Mouse (Mus musculus) thymus, postnatal 10 days (tissue): ENCODE measurements around the gene Il1r2.

ENCODE experiments used
- DNase-seq, 2 experiments: peaks; one replicate each; pipeline ENCODE4 v3.0.0; 2021; ENCODE audit warnings: low spot score in 2 of 2

Gene Il1r2

DNA sequence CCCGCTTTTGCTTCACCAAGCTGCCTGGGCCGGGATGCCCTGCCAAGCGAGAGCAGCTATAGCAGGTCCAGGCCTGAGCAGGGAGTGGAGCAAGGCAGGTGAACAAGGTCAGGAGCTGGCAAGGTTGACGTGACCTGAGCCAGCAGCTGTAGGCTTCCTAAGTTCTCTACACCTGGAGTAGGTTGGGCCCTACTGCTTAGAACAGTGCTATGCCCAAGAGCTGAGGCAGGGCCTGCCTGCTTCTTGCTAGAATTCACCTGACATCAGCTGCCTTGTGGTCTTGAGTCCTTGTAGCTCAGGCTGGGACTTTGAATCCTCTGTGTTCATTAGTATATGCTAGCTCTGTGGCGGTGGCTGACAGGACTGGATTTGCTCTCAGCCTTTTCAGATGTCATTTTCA, at the start of gene Il1r2:
Il1r2 (plus strand) TSS at position 301 of the 400 bp plus-strand sequence.
- no peak for DNase-seq

DNA sequence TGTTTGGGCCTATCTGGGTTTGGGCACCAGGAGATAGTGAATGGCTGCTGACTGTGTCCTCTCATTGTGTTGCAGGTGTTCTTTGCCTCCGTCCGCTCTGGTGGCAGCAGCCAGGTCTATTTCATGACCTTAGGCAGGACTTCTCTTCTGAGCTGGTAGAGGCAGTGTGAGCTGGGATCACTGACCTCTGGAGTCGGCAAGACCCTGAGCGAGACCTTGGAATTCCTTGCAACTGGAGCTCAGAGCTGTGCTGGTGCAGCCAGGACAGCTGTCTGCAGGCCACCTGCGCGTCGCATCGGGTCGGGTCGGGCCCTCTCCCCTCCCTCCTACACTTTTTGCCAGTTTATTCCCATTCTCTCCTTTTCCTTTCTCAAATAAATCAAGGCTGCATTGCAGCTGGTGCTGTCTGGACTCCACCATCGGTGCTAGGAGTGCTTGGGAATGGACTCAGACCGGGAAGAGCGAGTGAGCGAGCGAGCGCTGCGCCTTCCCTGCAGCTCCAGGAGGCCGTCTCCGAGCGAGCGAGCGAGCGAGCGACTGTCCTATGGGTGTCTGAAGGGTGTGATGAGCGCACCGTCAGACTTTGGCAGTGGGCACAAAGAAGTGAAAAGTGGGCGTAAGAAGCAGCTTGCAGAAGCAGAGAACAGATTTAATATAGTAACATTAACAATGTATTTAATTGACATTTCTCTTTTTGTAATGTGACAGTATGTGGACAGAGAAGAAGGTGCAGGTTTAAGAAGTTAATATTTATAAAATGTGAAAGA, 49.1 kb upstream of the Il1r2 start:
- DNase-seq: no peak

DNA sequence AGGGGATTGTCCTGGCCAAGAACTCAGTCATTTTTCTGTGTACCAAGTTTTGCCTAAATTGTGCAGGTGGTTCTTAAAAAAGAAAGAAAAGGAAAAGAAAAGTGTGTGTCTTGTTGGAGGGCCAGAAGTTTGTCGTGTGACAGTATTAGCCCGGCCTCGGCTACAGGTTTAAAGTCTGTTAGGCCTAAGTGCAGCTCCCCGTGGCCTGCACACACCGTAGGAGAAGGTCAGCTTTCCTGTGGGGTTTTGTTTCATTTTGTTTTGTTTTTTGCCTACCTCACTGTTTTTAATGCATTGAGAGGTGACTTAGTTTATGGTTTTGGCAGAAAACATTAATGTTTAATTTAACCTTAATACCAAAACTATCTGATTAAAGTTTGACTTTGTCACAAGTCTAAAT, 48.5 kb upstream of the Il1r2 start:
- DNase-seq: no peak

DNA sequence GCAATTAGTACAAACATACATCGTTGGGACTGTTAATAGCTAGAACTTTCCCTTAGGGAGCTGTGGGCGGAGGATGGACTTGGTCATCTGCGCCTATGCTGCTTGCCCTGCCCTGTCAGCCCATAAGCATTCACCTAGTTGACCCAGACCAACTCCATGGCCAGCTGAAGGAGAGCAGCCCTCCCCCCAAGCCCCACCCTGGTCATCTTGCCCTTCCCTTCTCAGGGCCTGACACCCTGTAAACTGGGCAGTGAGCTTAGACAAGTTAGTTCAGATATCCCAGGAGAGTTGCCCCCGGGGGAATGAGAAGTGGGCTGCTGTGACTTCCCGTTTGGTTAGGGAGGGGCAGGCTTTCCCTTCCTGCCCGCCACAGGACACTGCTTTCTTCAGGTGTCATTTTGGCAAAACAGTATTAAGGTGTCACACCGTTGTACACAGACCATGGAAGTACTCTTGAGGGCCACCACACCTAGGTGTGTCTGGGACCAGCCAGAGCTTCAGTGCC, 46.7 kb upstream of the Il1r2 start:
- no peak for DNase-seq

DNA sequence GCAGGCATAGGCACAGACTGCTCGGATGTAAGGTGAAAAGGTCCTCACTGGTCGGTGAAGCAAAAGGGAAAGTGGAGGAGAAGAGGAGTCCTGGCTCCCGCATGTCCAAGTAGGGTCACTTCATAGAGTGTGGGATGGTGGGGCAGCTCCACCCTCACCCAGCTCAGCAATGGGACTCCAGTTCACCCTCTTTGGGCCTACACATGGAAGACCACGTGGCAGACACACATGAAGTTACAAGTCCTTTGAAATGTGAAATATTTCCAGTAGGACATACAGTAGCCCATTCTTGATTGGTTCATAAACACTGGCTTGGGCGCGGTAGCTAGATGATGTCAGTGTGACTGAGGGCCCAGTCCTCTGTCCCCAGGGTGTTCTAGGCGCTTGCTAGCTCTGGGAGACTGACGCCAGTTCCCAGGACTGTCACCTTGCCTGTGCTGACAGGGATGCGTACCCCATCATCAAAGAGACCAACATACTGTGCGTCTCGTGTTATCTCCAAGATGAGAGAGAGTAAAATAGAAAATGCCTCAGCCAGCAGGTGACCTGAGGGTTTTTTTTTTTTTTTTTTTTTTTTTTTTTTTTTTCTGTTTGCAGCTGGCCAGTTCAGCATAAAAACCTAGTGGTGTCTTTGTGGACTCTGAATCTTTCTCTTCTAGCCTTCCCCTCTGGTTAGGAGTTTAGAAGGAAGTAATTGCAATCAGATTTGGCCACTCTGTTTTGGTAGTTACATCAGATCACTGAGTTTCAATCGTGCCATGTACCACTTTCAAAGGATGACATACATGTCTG, 45.5 kb upstream of the Il1r2 start:
- DNase-seq: no peak

DNA sequence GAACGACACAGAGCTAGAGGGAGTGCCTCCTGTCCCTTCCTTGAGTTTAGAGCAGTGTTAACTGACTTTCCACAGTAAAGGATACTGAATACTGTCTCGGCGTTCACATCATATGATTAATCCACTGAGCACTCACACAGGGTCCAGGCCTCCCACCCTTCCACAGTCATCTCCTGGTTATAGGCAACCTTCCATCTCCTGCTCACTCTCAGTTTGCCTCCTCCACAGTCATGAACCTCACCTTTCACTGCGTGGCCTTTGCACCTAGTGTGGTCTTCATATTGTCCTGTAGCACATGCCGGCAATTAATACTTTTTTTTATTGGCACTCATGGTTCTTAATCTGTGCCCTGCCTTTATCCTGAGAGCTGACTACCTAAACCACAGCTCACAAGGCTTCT, 44.3 kb upstream of the Il1r2 start:
- DNase-seq: no peak

DNA sequence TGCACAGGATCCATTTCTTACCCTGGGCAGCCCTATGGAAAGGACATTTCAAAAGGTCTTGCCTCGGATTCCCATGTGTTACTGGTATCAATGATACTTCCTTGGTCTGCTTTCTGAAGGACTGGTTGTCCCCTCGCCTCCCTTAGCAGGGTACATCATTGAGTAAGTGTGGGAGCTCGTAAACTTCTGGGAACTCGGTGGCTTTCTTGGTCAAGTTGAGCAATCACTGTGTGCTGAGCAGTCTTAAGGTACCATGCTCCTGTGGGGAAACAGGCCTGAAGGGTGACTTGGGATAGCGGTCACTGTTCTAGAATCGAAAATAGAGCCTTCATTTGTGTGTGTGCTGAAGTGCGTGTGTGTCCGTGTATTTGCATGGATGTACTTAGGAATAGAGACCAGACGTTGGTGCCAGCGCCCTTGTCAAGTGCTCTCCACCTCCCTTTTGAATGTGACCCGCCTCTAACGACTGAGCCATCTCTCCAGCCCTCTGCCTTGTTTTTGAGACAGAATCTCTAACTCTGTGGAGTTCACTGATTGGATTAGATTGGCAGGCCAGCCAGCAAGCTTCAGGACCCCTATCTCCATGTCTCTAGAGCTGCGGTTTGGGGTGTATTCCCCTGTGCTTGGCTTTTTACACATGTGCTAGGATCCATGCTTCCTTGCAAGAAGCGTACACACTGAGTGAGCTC, 43.4 kb upstream of the Il1r2 start:
- DNase-seq: no peak

DNA sequence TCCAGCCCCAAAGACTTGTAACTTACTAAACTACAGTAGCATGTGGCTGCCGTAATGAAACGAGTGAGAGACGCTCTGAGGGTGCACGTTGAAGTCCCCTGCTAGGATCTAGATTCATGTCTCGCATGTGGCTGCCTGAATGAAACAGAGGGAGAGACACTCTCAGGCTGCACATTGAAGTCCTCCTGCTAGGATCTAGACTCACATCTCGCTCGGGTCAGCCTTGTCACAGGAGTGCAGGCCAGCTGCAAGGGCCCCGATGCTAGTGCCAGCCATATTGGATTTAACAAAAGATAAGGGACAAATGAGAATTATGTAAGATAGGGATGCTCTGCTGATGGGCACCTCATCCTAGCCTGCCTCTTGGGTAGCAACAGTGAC, 42.9 kb upstream of the Il1r2 start:
- DNase-seq: no peak

DNA sequence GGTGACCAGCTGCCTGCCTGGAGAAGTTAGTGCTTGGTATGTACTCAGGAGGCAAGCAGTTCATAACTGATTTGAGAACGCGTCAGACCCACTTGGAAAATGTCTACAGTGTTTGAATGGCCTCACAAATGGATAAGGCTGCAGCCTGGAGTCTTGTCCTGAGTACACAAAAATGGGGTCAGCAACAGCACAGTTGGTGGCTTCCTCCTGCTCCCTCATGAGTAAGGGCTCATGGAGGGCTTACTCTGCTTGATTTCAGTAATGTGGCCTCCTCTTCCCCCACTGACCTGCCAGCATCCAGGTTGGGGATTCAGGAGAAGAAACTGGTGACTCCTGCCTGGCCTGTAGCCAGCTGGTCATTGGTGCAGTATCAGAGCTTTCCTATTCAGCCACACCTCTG, 42.3 kb upstream of the Il1r2 start:
- no peak for DNase-seq

DNA sequence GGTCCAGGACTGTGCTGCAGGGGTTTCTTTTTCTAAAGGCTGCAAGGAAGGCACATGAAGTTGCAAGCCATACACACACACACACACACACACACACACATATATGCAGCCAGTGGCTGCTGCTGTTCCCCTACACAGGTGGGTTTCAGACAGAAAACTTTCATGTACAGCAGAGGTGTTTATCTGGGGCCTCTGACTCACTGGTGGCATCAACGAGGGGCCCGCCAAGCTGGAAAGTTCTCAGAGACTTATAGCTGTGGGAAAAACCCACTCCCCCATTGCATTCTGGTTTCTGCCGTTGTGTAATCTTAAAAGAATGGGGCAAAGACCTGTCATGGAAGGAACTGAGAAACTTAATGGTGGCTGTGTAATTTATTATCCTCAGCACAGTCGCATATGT, 40.6 kb upstream of the Il1r2 start:
- DNase-seq: no peak

DNA sequence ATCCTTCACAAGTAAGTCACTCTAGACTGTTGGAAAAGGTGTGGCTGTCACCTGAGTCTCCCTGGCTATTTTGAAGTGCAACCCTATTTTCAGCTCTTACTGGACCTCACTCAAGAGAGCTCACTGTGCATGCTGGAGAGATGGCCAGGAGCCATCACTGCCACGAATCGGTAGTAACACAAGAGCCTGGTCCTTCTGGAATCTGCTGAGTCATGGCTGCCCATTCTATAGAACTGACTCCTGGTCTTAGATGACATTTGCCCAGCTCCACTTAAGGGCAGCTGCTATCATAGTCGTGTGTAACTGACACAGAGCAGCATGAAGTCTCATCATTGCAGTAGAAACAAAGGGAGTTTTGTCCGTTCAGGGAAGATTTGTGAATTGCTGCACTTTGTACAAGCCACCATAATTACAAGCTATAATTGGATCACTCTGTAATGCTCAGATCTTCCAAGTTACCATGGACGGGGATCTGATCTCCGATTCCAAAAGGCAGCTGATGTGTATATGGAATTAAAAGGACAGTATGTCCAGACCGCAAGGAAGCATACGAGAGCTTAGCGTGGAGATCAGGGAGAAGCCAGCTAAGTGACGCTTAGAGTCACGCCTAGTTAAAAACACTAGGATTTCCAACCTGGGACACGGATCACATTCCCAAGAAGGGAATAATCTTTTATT, 40.0 kb upstream of the Il1r2 start:
- DNase-seq: no peak

DNA sequence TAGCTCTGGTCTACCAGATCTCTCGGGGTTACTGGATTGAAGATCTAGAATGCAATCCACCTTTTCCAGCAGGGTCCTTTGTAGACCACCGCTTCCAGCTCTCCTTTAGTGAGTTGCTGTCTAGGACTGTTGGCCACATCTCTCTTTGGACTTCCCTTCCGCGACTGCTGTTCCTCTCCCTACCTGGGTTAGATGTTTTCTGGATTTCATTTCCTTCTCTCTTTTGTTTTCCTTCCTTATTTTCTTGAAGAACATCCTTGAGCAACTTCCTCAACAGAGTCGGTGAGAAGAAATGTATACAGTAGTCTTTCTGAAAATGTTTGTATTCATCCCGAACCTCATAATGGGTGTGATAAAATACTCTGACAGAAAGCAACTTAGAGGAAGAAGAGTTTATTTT, 36.0 kb upstream of the Il1r2 start:
- DNase-seq: no peak

DNA sequence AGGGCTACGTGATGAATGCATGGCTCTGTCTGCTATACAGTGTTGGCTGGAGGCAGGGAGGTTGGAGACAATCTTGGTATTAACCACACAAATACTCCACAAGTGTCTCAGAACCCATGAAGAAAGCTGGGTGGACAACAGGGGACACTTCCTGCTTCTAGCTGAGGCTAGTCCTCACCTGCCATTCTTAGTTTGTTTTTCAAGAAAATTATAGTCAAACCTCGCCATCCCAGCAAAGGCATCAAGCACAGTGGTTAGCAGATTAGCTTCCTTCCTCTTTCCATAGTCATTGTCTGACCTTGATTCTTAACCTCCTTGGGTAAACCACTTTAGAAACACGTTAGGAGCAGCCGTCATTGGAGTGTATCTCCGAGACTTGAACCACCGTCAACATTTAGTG, 28.2 kb upstream of the Il1r2 start:
- no peak for DNase-seq

DNA sequence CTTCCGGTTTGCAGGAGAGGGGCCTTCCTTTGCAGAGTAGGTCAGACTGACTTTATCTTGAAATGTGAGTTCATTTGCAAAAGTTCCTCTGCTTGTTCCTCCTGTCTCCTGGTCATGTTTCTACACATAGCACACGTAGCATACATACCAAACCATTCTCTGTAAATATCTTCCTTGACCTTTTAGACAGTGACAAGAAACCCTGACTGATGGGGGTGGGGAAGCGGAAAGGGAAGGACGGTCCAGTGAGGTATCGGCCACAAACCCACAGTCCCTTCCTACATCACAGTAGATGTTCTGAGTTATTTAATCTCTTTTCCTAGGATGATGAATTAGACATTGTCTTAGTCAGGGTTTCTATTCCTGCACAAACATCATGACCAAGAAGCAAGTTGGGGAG, 27.3 kb upstream of the Il1r2 start:
- DNase-seq: no peak

DNA sequence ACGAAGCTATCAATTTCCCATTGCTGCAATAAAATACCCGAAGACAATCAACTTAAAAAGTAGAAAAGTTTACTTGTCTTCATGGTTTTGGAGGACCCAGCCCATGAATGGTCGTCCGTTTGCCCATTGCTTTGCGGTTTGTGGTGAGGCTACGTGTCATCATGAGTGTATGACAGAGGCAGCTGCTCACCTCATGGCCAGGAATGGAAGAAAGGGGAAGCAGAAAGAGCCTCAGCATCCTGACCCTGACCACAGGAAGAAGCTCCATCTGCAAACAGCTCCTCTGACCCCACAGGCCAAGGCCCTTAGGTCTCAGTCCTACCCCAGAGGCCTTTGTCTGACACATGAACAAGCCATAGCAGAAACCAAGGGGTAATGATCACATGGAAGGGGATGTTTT, 22.7 kb upstream of the Il1r2 start:
- no peak for DNase-seq

DNA sequence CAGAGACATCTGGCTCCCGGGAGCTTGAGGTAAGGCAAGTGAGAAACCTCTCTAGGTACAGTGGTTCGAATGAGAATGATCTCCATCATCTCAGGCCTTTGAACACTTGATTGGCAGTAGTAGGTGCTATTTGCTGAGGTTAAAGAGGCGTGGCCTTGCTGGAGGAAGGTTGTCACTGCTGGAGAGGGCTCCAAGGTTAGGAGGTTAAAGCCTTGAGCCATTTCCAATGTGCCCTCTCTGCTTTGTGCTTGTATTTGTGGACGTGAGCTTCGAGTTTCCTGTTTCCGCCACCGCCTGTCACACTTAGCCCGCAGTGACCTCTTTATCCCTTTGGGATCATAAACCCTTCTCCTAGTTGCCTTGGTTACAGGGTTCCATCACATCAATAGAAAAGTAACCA, 21.7 kb upstream of the Il1r2 start:
- DNase-seq: no peak

DNA sequence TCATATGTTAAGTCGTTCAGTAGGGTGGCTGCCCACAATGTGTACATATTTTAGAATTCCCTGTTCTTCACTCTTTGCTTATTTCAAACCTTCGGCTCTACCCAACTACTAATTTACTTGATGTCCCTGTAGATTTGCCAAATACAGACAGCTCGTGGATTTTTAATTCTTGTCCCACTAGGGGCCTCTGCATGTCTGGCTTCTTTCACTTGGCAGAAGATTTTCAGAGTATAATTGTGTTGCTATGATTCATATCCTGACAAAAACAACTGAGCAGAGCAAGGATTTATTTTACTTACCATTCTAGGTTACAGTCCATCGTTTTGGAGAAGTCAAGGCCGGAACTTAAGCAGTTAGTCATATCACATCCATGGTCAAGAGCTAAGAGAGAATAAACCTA, 20.8 kb upstream of the Il1r2 start:
- no peak for DNase-seq

DNA sequence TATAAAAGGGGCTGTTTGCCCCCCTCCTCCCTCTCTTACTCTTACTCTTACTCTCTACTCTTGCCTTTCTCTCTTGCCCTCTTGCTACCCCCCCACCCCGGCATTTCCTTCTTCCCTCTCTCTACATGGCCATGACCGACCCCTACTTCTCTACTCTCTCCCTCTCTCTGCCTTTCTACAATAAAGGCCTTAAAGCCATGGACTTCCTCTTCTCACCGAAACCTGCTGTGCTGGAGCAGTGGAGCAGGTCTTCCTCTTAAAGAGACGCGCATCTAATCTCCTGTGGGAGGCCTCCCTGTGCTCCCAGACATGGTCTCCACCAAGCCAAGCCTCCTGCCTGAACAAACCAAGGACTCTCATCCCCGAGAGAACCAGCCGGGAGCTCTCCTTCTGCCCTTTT, 18.8 kb upstream of the Il1r2 start:
- DNase-seq: no peak

DNA sequence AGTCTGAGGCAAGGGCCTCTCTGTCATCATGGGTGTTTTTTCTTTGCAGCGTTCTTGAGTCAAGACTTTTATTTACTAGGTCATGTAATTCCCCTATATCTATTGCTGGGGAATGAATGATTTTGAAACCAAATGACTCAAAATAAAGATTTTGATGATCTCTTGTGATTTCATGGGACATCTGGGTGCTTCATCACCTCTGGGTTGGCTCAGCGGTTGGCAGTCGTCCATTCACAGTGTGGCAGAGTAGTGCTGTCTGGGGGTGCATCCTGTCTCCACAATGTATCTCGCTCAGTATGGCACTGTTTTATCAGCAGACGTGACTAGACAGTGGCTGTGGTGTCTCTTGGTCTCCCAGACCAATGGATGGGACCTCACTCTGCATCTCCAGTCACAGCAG, 17.9 kb upstream of the Il1r2 start:
- DNase-seq: no peak

DNA sequence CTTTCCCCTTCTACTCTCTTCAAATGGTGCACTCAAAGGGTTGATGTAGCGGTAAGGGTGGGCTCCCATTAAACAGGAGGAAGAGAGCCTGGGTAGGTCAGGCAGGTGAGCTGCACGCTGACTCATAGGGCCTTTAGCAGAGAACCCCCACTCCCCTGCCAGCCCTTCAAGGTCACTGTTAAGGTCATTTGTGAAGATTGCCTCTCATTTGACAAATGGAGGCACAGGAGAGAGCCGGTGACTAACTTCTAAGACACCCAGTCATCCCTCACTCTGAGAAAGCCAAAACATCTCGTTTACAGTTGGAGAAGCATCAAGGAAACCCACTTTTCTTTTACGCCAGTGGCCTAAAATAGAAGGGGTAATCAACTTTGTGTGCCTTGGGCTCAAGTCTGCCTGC, 16.5 kb upstream of the Il1r2 start:
- DNase-seq: no peak

DNA sequence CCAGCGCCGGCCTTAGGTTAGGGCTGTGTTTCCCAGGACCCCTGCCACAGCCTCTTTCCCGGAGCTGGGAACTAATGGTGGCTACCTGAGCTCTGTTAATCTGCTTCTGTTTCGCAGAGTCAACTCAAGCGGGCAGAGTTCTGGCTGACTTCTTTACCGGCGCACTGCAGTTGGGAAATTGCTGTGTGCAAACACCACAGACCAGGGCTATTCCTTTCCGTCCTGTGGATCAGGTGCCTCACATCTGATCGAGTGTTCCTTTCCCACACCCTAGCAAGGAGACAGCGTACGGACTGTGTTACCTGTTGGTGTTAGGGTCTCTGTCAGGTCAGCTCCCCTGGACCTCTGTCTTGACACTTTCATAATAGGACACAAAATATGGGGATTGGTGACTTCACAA, 15.9 kb upstream of the Il1r2 start:
- DNase-seq: no peak

DNA sequence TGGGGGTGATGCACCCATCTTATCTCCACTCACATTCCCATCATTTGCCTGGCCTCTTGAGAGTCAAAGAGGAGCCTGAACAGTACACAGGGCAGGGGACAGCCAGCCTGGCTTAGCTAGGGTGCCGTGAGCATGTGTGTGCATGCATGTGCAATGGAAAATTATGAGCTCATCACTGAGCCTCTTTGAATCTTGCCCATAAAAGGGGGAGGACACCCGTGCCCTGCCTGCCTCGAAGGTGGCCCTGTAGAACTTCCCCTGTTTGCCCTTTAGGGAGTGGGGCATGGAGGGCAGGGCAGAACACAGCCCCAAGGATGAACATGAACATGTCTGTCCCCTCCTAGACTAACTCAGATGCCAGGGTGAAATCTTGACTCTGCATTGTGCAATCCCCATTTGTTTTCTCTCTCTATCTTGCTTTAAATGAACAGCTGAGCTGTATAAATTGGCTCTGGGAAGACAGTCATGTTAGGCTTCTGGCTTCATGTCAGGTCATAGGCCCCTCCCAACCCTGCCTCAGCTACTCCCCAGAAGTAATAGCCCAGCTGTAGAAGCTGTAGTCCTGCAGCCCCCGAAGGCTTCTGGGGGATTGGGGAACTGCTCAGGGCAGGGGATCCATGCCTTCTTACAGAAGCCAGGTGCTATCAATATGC, 14.6 kb upstream of the Il1r2 start:
- no peak for DNase-seq
